Mouse (Mus musculus): ENCODE data around the gene Sgsm2.

DNA sequence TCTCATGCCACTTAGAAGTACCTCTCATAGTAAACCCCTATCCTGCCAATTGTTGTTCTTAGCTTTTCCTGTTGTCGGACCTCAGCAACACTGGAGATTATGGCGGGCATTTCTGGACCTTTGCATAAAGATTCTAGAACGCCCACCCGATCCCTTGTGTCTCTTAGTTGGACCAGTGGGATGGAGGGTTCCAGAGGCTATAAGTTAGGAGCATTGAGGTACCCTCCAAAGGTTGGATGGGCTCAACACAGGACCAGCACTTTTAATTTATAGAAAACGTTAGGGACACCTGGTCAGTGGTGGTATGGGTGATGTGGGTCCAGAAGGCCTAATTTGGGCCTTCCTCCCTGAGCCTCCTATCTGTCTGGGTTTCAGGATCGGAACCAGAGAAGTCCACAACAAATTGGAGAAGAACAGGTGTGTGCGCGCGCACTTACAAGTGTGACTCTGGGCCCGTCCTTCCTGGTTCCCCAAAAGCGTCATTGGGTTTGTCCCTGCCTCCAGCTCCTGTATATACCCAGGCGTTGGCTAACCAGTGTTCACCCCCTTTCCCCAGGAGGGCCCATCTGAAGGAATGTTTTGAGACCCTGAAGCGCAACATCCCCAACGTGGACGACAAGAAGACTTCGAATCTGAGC lies 59.7 kb downstream of the Sgsm2 start:
- TF ChIP-seq CTCF (IDR thresholded peaks at IDR 0.05; ENCODE audit: low read depth) (no peak), EP300 (IDR thresholded peaks at IDR 0.05; ENCODE audit: low read depth) (no peak)

Measured in liver, embryonic 14.5 days (tissue).